In the genomic region with DNA sequence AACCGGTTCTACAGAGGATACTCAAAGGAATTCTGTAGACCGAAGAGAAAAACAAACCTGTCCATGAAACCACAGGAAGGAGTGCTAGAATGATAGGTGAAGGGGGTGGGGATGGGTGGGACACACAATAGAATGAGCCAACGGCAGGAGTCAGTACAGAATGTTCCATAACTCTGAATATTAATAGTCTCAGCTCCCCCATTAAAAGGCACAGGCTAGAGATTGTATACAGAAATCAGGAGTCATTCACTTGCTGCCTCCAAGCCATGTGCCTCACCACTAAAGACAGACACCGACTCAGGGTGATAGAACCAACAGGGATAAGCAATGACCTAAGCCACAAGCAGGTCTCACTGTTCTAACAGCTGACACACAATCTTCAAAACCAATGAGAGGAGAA, we compare ENCODE assay signal across 24 mouse cellular contexts. TPM values are rescaled to one million over a fixed set of nuclear protein-coding genes. Genes with fewer than 3 reads are reported as not detected.
DNase-seq lines count a peak whose midpoint lies in the region; ATAC-seq and TF ChIP-seq lines count a peak whose summit lies in the region.
"Had no signal": no experiment of that assay in that cellular context is flagged by ENCODE, and none has a peak within 500 bp of the region (broad histone marks: within the 10 kb centered on the region; RNA-seq: fewer than 3 reads in every experiment).

No protein-coding gene starts in this region.

- no peaks in the 10 kb centered on the region for H3K4me1 ChIP-seq in heart, embryonic 10.5 days
- H3K4me1 ChIP-seq in lung, postnatal 0 days (ENCODE audit: insufficient read depth, low read depth, low read length) = no peaks in the 10 kb centered on the region
- H3K4me1 ChIP-seq: embryonic facial prominence, embryonic 12.5 days; embryonic facial prominence, embryonic 15.5 days; forebrain, embryonic 10.5 days; forebrain, embryonic 12.5 days had no signal

- no peaks in the 10 kb centered on the region for H3K36me3 ChIP-seq in heart, embryonic 10.5 days
- H3K36me3 ChIP-seq in lung, postnatal 0 days (ENCODE audit: insufficient read depth, low read length) = no peaks in the 10 kb centered on the region
- H3K36me3 ChIP-seq: embryonic facial prominence, embryonic 12.5 days; embryonic facial prominence, embryonic 15.5 days; forebrain, embryonic 10.5 days; forebrain, embryonic 12.5 days had no signal

- H3K27me3 ChIP-seq in heart, embryonic 10.5 days (ENCODE audit: insufficient read depth, poor library complexity, severe bottlenecking) = no peaks in the 10 kb centered on the region
- H3K27me3 ChIP-seq in lung, postnatal 0 days (replicated peaks; ENCODE audit: insufficient read depth, low read length) = no peaks in the 10 kb centered on the region
- H3K27me3 ChIP-seq: embryonic facial prominence, embryonic 12.5 days; embryonic facial prominence, embryonic 15.5 days; forebrain, embryonic 12.5 days had no signal

- H3K9ac ChIP-seq in lung, postnatal 0 days (replicated peaks; ENCODE audit: low read depth) = no peak overlapping the region
- H3K9ac ChIP-seq: embryonic facial prominence, embryonic 12.5 days; embryonic facial prominence, embryonic 15.5 days; forebrain, embryonic 12.5 days had no signal

- no peak for TF ChIP-seq CTCF in lung, postnatal 0 days (IDR thresholded peaks at IDR 0.05)

- H3K4me3 ChIP-seq in heart, embryonic 10.5 days = no peak overlapping the region
- H3K4me3 ChIP-seq in lung, postnatal 0 days (ENCODE audit: low read depth, low read length) = no peak overlapping the region
- H3K4me3 ChIP-seq: embryonic facial prominence, embryonic 12.5 days; embryonic facial prominence, embryonic 15.5 days; erythroblast, embryonic 14.5 days; forebrain, embryonic 10.5 days; forebrain, embryonic 12.5 days had no signal

- 0 out of 2 replicates have a peak, but pooled peaks have one; percentile 16 for ATAC-seq in lung, postnatal 0 days
- ATAC-seq: forebrain, embryonic 14.5 days; forebrain, embryonic 16.5 days had no signal

- WGBS in heart, embryonic 10.5 days = 72% methylated on average over 4 of the region's 4 CpGs
- WGBS in lung, postnatal 0 days = 59% methylated on average over 4 of the region's 4 CpGs

- peak; percentile 80 for TF ChIP-seq EP300 in lung, postnatal 0 days (IDR thresholded peaks at IDR 0.05)

- no peak overlapping the region for H3K27ac ChIP-seq in heart, embryonic 10.5 days
- no peak overlapping the region for H3K27ac ChIP-seq in lung, postnatal 0 days (ENCODE audit: low read length)
- H3K27ac ChIP-seq: embryonic facial prominence, embryonic 12.5 days; embryonic facial prominence, embryonic 15.5 days; forebrain, embryonic 10.5 days; forebrain, embryonic 12.5 days had no signal

- H3K4me2 ChIP-seq in lung, postnatal 0 days (replicated peaks; ENCODE audit: low read depth, low read length) = no peak overlapping the region
- H3K4me2 ChIP-seq: embryonic facial prominence, embryonic 12.5 days; embryonic facial prominence, embryonic 15.5 days; forebrain, embryonic 12.5 days had no signal

- H3K9me3 ChIP-seq in heart, embryonic 10.5 days = no peaks in the 10 kb centered on the region
- H3K9me3 ChIP-seq in lung, postnatal 0 days (ENCODE audit: low read length) = no peaks in the 10 kb centered on the region
- H3K9me3 ChIP-seq: embryonic facial prominence, embryonic 12.5 days; embryonic facial prominence, embryonic 15.5 days; forebrain, embryonic 10.5 days; forebrain, embryonic 12.5 days had no signal

- DNase-seq in heart, adult 11 months = peak; percentile 87
- DNase-seq in heart, embryonic 10.5 days (ENCODE audit: low spot score) = no peak
- DNase-seq in lung, postnatal 0 days (ENCODE audit: low spot score) = peak; percentile 30
- no peak for DNase-seq in lung, adult 18-20 months
- DNase-seq in urinary bladder, postnatal 36 days (ENCODE audit: low spot score in 2 of 2) = no peak
- DNase-seq: adrenal gland, adult 2 months; adrenal gland, postnatal 10 days; adrenal gland, postnatal 25 days; cerebellum, adult 11 months; cerebellum, adult 18-20 months; cerebellum, adult 8-10 months; cerebellum, adult 9-11 months; cerebellum, postnatal 14 days; cerebellum, postnatal 36 days; embryo, embryonic 11 days had no signal

RNA-seq across cellular contexts. Expression of a gene that starts 16.3 kb away (rescaled TPM):
- 0.19 TPM in 1 of 2 replicates, not detected in the other for polyA plus RNA-seq in heart, embryonic 10.5 days (2016; fragmentation: Nextera tagmentation; extraction: Ambion mirVana)
- polyA plus RNA-seq in lung, postnatal 0 days (2015; fragmentation: Nextera tagmentation; extraction: Ambion mirVana) = 0.99 and 1.1 TPM in 2 replicates
- polyA plus RNA-seq: adrenal gland, adult 2 months; brain, embryonic 14.5 days; C2C12; embryonic facial prominence, embryonic 12.5 days; embryonic facial prominence, embryonic 15.5 days; erythroblast, embryonic 14.5 days; forebrain, embryonic 10.5 days; forebrain, embryonic 12.5 days; forebrain, embryonic 14.5 days; forebrain, embryonic 16.5 days had no signal

Comparison
In these comparisons a context has a peak if more than half of its experiments do, and no peak if none do; other contexts are left out.
1. DNase-seq: peak in heart, adult 11 months (single experiment) and lung, postnatal 0 days (single experiment); none in heart, embryonic 10.5 days (single experiment), lung, adult 18-20 months (0 of 2) and urinary bladder, postnatal 36 days (0 of 2).